Mouse (Mus musculus) MEL-GATA-1-ER (cell line): ENCODE measurements around the gene Padi3.

Experiments used
- DNase-seq: peaks from one replicate; pipeline ENCODE4 v3.0.0-alpha.2; 2012; ENCODE audit warnings: low read depth; ENCODE audit errors: extremely low read depth

The Padi3 gene

DNA sequence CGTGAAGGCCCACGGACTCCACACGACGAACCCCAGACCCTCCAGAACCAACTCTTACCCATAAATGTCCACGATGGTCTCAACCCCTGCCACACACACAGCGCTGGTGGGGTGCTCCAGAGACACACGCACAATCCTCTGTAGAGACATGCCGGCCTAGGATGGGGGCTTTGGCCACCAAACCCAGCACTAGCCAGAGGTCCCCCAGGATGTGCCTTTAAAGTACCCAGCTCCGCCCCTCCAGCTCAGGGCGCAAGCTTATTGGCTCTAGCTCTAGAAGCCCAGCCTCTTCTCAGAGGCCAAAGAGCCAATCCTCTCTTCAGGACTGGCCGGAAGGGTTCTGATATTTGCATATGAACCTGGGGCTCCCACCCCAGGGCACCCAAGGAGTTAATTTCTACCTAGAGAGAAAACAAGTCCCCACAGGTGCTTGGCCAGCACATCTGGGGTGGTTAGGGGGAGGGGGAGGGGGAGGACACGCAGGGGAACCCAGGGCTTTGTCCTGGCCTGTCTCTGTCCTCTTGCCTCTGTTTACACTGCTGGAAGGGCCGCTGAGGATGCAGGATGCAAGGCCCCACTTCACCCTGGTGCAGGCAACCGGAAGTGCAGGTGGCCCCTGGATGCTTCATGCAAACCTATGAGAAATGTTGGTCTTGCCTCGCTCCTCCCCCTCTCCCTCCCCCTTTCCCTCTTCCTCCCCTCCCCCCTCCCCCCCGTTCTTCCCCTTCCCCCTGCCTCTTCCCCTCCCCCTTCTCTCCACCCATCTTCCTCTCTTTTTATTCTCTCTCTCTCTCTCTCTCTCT, at the start of gene Padi3:
Gene Padi3 (minus strand): TSS at position 191 of the 803 bp plus-strand sequence.
- peak; percentile 90 for DNase-seq

- no peak for DNase-seq
Observed at GRCm38 (mm10) chr4:140859291-140859690, 48.8 kb upstream of the Padi3 start.

- DNase-seq = no peak
Observed at GRCm38 (mm10) chr4:140857813-140858212, 47.4 kb upstream of the Padi3 start.

DNA sequence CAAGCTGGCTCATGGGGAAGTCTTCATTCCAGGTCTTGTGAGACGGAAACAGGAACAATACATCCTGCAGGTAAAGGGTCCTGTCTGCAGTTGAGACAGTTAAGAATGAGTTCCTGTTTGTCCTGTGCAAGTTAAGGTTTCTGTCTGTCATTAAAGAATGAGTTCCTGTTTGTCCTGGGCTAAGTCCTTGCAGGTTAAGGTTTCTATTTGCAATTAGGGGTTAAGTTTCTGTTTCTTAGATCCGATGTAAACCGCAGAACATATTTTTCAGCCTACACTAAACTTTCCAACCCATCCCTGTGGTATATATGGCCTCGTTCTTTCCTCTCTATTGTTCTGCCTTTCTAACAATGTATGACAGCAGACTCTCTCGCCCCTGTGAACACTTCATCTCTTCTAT, 46.6 kb upstream of the Padi3 start:
- no peak for DNase-seq

- peak; percentile 47 for DNase-seq
Observed at GRCm38 (mm10) chr4:140855151-140855550, 44.7 kb upstream of the Padi3 start.

- DNase-seq = peak; percentile 41
Observed at GRCm38 (mm10) chr4:140854455-140854864, 44.0 kb upstream of the Padi3 start.

- no peak for DNase-seq
Observed at GRCm38 (mm10) chr4:140853626-140854025, 43.2 kb upstream of the Padi3 start.

DNA sequence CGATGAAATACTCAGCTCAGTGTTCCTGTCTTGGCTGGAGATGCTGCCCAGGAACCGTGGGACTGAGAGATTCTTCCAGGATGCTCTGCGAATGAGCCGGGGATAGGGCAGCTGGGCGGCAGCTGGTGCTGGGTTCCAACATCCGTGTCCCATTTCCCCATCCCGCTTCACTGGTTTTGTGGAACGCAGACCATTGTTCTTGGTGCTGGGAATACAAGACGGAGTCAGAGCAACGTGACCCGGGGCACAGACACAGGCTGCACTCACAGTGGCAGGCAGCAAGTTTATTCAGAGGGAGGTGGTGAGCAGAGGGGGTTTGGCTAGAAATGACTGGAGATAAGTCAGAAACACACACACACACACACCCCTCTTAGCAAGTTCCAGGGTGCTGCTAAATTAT, 38.9 kb upstream of the Padi3 start:
- DNase-seq = no peak

DNA sequence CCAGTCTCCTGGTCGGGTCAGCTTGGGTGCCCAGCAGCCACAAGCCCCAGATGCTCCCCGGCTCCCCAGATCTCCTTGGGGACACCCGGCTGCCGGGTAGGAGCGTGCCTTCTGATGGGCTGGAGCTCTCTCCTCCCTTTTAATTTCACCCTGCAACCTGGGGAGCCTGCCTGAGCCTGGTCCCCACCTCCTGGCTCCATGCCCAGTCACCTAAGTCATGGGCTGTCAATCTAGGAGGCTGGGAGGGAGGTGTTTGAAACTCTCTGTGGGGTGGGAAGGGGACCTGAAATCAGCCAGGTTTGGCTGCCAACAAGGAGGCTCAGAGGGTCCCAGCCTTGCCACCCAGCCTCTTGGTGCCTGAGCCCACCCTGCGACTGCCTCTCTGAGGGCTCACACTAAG, 35.2 kb upstream of the Padi3 start, which contains the start of gene Padi1:
Gene Padi1 (minus strand): TSS at position 113 of the 400 bp plus-strand sequence.
- no peak for DNase-seq

DNA sequence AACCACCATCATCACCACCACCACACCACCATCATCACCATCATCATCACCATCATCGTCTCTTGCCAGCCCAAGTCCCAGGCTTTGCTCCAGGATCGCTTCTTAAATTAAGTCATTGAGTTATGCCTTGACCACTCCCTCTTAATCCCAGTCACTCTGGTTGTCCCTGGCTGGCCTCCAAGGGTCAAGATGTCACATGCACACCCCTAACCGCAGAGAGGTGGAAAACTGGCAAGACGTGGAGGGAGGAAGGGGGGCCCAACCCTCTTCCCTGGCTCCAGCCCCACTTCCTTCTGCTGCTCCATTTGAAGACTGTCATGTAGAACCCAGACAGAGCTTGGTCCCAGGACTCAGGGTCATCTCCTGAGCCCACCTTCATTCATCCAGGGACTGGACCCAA, 34.5 kb upstream of the Padi3 start:
- DNase-seq = no peak

GRCm38 (mm10) chr4:140843670-140844280, 33.3 kb upstream of the Padi3 start:
- DNase-seq = no peak

DNA sequence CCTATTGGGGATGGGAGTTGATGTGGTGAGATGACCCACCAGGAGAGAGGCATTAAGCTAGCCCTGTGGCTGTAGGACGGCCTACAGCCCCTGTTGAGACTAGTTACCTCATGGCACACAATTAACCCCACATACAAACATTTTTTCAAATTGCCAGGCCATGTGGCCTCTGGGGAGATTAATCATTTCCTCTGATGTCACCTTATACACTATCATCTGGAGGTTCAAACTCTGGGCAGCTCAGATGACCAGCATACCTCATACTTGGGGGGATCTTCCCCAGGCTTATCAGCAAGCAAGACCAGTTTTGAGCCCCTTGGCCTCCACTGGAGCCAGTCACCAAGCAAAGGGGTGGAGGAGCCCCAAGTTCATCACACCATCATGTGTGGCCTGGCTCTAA, 32.5 kb upstream of the Padi3 start:
- DNase-seq = no peak

DNA sequence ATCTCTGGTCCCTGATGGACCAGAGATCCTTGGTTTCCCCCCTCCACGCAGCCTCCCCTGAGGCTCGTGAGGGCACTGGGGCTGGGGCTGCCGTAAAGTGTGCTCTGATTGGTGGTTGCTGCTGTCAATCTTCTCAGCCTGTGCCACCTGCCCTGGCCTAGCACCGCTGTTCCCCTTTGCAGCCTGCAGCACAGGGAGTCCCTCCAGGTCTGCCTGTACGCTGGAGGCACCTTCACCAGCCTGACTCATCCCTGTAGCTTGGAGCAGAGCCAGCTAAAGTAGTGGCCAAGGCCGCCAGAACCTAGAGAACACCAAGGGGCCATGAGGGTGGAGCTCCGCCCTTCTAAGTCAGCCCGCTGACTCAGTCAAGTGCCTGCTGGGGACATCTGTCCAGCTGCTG, 27.4 kb upstream of the Padi3 start:
- DNase-seq = peak; percentile 28

DNA sequence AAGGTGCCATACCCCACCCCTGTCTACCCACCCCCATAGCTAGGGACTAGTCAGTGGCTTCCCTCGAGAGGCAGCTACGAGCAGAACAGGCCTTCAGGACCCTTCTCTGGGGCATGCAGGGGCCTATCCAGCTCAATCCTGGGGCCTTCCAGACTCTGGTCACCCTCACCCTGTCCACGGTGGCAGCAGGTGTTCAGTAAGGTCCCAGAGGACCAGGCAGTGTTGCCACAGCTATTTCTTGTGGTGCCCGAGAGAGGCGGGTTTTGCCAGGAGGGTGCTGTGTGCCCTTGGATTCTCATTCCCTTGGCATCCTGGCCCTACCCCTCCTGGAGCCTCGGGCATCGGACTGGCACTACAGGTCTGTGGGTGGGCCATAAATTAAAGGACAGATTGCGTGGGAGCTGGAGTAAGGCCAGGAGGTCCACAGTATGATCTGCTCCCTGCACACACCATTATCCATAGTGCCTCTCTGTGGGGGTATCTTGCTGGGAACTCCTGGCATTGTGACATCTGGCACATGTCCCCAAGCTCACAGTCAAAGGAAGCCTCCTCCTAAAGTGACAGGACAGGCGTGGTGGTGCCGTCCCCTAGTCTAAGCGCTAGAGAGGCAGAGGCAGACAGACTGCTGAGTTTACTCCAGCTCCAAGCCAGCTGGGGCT, 25.9 kb upstream of the Padi3 start:
- DNase-seq = no peak

GRCm38 (mm10) chr4:140835682-140836081, 25.2 kb upstream of the Padi3 start:
- DNase-seq = no peak

DNA sequence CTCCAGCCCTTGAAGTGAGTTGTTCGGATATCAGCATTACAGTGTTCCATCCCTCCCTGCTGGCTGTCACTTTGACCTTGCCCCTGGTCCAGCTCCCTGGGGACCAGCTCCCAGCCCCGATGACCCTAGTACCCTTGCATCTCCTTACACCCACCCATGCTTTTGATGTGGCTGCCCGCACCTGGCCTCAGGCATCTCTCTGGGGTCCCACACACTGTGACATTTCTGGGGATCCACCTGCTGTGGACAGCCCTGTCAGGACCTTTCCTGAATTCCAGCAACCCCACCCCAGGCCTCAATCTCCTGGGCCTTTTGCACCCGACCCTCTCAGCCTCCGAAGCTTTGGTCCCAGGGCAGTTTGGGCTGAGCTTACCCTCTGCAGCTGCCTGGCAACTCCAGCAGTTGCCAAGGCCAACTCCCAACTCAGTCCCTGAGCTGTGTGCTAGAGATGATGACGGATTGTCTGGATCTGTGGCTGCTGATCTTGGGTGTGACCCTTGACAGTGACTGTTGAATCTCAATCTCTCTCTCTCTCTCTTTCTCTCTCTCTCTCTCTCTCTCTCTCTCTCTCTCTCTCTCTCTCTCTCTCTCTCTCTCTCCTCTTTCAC, 24.0 kb upstream of the Padi3 start:
- DNase-seq = no peak

GRCm38 (mm10) chr4:140832821-140833220, 22.4 kb upstream of the Padi3 start:
- no peak for DNase-seq

- no peak for DNase-seq
Observed at GRCm38 (mm10) chr4:140831808-140832207, 21.4 kb upstream of the Padi3 start.

GRCm38 (mm10) chr4:140827237-140827636, 16.8 kb upstream of the Padi3 start:
- DNase-seq = no peak

DNA sequence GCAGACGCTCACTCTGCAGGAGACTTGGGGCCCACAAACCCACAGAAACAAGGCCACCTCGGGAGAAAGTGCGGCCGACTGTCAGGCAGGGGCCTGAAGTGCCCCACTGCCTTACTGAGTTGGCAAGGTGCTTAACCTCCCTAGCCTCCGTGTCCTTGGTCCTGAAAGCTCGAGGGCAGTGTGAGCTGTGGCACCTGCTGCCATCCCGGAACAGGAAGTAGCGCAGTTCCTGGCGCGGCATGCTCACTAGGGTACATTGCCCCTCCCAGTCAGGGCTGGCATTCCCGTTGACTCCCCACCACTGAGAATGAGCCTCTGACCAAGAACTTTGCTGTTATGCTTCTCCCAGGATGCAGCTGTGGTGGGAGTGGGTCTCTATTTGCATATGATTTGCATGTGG, 15.5 kb upstream of the Padi3 start:
- no peak for DNase-seq

GRCm38 (mm10) chr4:140821988-140822387, 11.5 kb upstream of the Padi3 start:
- peak; percentile 39 for DNase-seq

- DNase-seq = peak; percentile 22
Observed at GRCm38 (mm10) chr4:140817413-140817812, 7.0 kb upstream of the Padi3 start.
